Mouse (Mus musculus): ENCODE data around the gene Mtfr2.
A peak's percentile ranks its signal among the peaks of the same experiment; 100 is the strongest.

DNA sequence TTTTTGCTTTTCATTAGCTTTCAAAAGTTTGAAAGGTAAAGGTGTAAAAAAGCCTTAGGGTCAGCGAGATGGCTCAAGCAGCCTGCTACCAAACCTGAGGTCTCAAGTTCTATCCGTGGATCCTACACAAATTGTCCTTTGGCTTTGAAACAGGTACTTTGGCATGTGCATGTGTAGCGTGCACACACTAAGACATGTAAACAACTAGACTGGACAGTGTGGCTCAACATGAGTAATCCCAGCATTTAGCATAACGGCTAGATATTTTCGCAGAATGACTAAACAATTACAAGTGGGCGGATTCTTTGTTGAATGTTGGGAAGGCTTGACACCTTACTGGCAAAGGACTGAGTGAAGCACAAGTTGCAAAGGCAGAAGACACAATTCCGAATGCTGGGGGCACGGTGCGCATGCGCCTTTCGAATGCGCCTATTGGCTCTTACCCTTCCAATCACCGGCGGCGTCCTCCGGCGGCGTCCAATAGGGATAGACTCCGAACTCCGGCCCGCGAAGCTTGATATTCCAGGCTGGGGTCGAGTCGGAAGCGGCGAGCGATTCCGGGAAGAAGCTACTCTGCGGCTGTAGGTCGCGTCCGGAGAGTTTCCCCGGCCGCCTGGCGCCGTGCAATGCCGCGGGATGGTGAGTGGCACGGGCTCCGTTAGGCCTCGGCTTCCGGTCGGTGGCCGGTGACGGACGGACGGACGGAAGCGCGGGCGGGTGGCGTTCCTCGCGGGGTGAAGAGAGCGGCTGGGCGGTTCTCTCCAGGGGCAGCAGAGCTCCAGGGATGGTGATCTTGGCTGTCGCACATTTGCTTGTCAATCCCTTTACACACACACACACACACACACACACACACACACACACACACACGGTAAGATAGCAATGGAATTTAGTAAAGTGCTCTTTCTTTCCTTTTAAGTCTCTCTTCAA, at the start of gene Mtfr2:
- TF ChIP-seq POLR2A (IDR thresholded peaks at IDR 0.05; ENCODE audit: control insufficient read depth in 1 of 2, insufficient read depth in 1 of 2, low read depth in 1 of 2, low read length in 2 of 2, poor library complexity in 1 of 2) (peak; percentile 74 to 91), JUND (IDR thresholded peaks at IDR 0.05; ENCODE audit: low read depth, low read length) (no peak), CTCF (IDR thresholded peaks at IDR 0.05 in 2 of 3, conservative IDR thresholded peaks at IDR 0.05 in 1 of 3; ENCODE audit: control insufficient read depth in 1 of 3, insufficient read depth in 1 of 3, low read depth in 2 of 3, low read length in 3 of 3, poor library complexity in 1 of 3, severe bottlenecking in 1 of 3) (no peak), MYB (IDR thresholded peaks at IDR 0.05; ENCODE audit: low read depth, low read length) (no peak), HCFC1 (IDR thresholded peaks at IDR 0.05; ENCODE audit: low read depth, low read length) (peak; percentile 73; the same call in 1 of the 2 replicates), EP300 (IDR thresholded peaks at IDR 0.05; ENCODE audit: low read depth in 1 of 2, low read length in 2 of 2) (no peak), USF1 (IDR thresholded peaks at IDR 0.05; ENCODE audit: low read depth, low read length) (no peak), E2F4 (IDR thresholded peaks at IDR 0.05; ENCODE audit: borderline replicate concordance, low read depth, low read length) (peak; percentile 95)
